Mouse (Mus musculus) retina, embryonic 14.5 days (tissue): ENCODE data around the gene Nck1.

Source experiments
- DNase-seq: peaks from one replicate; pipeline ENCODE4 v3.0.0-alpha.2; 2015; ENCODE audit warnings: low spot score

Gene Nck1

DNA sequence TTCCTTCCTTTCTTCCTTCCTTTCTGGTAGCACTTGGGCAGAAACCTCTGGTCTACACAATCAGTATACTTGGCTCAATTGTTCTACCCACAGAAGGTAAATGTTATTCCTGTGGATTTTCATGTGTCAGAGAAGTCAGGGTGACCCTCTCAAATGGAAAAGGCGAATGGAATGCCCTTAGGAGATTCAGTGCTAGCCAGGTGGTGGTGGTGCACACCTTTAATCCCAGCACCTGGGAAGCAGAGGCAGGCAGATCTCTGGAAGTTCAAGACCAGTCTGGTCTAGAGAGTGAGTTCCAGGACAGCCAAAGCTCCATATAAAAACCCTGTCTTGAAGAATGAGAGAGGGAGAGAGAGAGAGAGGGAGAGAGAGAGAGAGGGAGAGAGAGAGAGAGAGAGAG lies 75.7 kb downstream of the Nck1 start:
- DNase-seq, result no peak

GRCm38 (mm10) chr9:100469681-100470080 lies 76.3 kb downstream of the Nck1 start:
- no peak for DNase-seq

DNA sequence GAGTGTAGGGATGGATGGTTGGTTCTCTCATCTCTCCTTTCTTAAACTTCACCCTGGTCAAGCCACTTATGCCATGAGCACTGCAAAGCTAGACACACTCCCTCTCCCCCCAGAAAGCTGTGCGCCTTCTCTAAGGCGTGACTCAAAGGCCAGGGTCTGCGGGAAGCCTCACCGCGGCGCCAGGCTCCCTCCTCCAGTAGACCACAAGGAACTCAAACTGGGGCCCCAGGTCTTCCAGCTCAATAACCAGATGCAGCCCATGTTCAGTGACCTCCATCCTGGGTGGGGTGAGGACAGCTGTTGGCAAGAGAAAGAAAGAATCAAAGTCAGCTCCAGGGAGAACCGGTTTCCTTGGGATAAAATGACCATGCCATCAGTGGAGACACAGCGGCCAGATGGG lies 77.8 kb downstream of the Nck1 start:
- DNase-seq, result no peak

DNA sequence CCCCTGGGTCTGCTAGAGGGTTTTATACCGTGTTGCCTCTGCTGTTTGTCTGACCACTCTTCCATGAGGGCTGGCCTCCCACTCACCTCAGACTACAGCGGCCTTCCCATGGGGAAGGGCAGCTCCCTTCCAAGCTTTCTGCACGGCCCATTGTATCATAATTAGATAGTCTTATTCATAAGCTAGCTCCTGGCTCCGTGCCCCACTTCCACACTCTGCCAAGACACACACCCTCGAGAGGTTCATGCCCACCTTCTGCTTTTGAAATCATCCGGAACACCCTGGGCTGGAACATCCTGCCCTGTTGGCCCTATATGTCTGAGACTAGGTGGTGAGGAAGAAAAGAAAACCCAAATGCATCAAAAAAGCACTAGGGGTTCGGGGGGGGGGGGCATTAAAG lies 78.3 kb downstream of the Nck1 start:
- no peak for DNase-seq

DNA sequence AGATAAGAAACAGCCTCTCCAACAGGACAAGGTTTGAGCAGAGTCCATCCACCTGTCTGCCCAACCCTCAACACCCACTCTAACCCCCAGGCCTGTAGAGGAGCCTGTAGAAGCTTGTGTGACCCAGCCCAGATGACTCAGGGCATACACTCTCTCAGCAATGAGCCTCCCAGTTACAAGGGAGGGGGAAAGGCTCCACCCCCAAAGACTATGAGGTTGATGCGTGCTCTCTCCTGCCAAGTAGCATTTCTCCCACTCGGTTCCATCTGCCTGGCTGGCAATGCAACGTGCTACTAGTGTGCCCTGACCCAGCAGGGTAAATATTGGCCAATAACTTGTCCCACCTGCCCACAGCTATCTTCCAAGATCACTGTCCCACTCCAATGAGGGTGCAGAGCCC lies 79.2 kb downstream of the Nck1 start:
- DNase-seq, result no peak

- DNase-seq, result no peak
Measured at GRCm38 (mm10) chr9:100465988-100466387, 79.9 kb downstream of the Nck1 start.

DNA sequence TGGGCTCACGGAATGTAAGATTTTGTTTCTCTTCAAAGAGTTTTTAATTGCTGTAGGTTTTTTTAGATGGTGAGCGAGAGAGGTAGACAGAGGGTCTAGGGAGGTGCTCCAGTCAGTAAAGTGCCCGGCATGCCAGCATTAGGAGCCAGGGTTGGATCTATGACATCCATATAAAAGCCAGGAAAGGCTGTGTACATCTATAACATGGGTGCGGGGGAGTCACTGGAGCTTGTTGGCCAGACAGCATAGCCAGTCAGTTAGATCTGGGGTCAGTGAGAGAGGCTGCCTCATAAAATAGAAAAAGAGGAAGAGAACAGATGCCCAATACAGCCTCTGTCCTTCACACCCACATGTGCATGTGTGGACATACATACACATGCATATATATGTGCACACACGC lies 80.6 kb downstream of the Nck1 start:
- no peak for DNase-seq

- no peak for DNase-seq
Measured at GRCm38 (mm10) chr9:100463771-100464170, 82.2 kb downstream of the Nck1 start.

GRCm38 (mm10) chr9:100462098-100462497 lies 83.8 kb downstream of the Nck1 start:
- no peak for DNase-seq

DNA sequence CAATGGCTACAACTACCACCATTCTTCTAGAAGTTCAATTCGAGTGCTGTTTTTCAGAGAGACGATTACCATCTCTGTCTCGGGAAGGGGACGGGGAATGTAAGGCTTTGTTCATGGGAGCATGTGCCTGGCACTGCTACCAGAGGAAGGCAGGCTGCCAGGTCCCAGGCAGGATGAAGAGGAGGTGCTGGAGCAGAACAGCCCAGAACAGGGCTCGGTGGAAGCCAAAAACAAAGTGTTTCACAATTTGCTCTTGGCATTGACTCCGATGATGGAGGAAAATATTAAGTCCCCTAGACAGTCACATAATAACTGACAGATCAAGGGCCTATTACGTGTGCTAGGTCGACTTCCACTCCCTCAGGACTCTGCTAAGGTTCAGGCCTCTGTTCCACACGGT lies 84.3 kb downstream of the Nck1 start:
- DNase-seq, result no peak

DNA sequence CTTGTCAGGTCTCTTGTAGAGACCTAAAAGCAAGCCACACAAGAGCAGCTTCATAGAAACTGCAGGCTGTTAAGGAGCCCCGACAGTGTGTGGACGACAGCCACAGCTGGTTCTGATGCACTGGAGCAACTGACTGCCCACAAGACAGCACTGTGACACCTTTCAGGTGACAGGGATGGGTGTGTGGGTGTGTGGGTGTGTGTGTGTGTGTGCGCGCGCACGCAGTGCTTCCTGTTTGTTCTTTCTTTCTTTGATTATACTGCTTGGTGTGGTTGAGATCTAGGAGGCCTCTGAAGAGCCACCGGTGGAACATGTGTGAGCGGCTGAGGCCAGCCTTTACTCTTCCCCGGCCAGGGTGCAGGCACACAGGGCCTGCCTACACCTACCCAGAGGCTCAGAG lies 85.7 kb downstream of the Nck1 start:
- no peak for DNase-seq

GRCm38 (mm10) chr9:100457971-100458681 lies 87.8 kb downstream of the Nck1 start:
- DNase-seq, result no peak

DNA sequence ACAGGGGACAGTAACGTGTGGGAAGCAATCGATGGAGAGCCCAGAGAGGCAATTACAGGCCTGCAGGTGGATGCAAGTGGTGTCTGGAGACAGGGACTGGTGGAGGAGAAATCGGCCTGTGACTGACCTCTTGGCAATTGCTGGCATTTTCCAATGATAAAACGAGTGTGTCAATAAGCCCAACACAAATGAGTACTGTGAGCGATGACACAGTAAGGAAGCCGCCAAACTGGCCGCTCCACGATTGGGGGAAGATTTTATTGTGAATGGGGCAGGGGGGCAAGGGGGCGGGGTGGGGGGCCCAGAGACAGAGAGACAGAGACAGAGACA lies 91.3 kb downstream of the Nck1 start:
- DNase-seq, result no peak

GRCm38 (mm10) chr9:100453944-100454663 lies 91.8 kb downstream of the Nck1 start:
- peak; percentile 95 for DNase-seq

DNA sequence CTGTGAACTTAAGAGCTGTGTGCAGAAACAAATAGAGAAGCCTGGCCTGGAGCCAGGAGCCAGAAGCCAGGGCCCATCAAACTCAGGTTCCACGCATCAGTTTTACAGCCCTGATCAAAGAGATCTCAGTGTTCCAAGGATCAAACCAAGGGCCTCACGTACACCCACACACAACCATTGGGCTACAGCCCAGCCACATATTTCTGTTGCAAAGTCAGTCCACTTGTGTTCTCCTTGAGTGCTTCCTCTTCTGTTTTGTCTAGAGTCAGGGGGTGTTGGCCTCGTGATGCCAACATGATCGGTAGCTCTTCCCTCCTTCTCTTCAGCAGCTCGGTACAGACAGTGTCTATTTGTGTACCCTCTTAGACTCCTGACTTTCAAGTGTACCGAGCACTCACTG lies 93.5 kb downstream of the Nck1 start:
- no peak for DNase-seq

DNA sequence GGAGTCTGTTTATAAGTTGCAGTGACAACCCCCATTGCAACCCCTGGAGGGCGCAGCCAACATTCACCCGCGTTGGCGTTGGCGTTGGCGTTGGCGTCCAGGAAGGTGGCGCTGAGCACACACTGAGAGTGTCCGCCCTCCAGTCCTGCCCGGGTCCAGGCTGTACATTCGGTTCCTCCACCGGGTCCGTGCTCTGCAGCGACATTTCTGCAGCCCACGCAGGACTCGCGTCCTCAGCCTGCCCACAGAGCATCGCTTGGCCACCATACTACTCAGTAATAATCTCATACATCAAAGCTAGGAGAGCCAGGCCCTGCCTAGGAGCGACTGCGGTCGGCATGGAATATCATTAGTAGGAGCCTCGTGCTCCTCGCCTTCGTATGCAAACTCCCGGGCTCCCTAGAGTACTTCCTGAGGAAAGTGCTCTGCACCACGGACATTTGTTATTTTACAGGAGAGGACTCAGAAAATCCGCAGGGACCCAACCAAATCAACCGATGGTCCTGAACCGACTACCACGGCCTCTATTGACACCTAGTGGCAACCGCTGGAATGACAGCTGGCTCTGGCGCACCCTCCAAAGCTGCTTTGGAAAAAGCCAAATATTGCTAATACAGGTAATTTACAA lies 99.8 kb downstream of the Nck1 start:
- DNase-seq, result peak; percentile 93
